Mouse (Mus musculus): ENCODE results near the gene Tmem116. TPM values are rescaled to one million over a fixed set of nuclear protein-coding genes. Genes with fewer than 3 reads are reported as not detected.
A peak's percentile ranks its signal among the peaks of the same experiment; 100 is the strongest.

The Tmem116 gene
- polyA plus RNA-seq, 1 experiment from 2014 or later = 2.0 TPM

- H3K9me3 ChIP-seq = no peaks in the 10 kb centered on the region
- ATAC-seq (ENCODE audit: low FRiP score, low read depth) = no peak
- H3K27me3 ChIP-seq = no peaks in the 10 kb centered on the region
- 76% methylated on average over 9 of the region's 9 CpGs for WGBS
- peaks cover 33% of the 10 kb centered on the region for H3K36me3 ChIP-seq
- peak overlapping the region; percentile 99; the same call in 1 of the 2 replicates for H3K4me3 ChIP-seq
- peak overlapping the region; percentile 90 for H3K4me2 ChIP-seq
- H3K4me1 ChIP-seq (replicated peaks) = peaks cover 27% of the 10 kb centered on the region
- peak overlapping the region; percentile 97; the same call in 1 of the 2 replicates for H3K9ac ChIP-seq
- H3K27ac ChIP-seq (replicated peaks) = no peak overlapping the region
These were observed 1.2 kb upstream of the Tmem116 start for GRCm38 (mm10) chr5:121450476-121450875.

GRCm38 (mm10) chr5:121451203-121451602 lies 490 bp upstream of the Tmem116 start:
- peak overlapping the region; percentile 97 for H3K27ac ChIP-seq (replicated peaks)
- peak overlapping the region; percentile 97 for H3K9ac ChIP-seq
- H3K9me3 ChIP-seq = no peaks in the 10 kb centered on the region
- H3K36me3 ChIP-seq = peaks cover 26% of the 10 kb centered on the region
- H3K4me1 ChIP-seq (replicated peaks) = peaks cover 27% of the 10 kb centered on the region
- no peak for ATAC-seq (ENCODE audit: low FRiP score, low read depth)
- H3K27me3 ChIP-seq = no peaks in the 10 kb centered on the region
- WGBS = 24% methylated on average over 8 of the region's 8 CpGs
- peak overlapping the region; percentile 90 for H3K4me2 ChIP-seq
- peak overlapping the region; percentile 99 for H3K4me3 ChIP-seq

GRCm38 (mm10) chr5:121452026-121452869 lies 555 bp downstream of the Tmem116 start, which contains the start of gene Erp29:
Gene Erp29, minus strand, starts transcription at chr5:121452506.
- Histone ChIP-seq H3K4me3 (peak within 1 kb of the TSS; percentile 99), H3K4me2 (peak within 1 kb of the TSS; percentile 90), H3K27ac (replicated peaks) (peak within 1 kb of the TSS; percentile 97), H3K27me3 (no peaks in the 10 kb centered on the region), H3K36me3 (peaks cover 16% of the 10 kb centered on the region), H3K4me1 (replicated peaks) (peaks cover 27% of the 10 kb centered on the region), H3K9me3 (no peaks in the 10 kb centered on the region), H3K9ac (peak within 1 kb of the TSS; percentile 97)
- peak; percentile 94 for ATAC-seq (ENCODE audit: low FRiP score, low read depth)
- under 1% methylated on average over 76 of the region's 97 CpGs for WGBS

GRCm38 (mm10) chr5:121452906-121453305 lies 1.2 kb downstream of the Tmem116 start:
- peak overlapping the region; percentile 86 for H3K9ac ChIP-seq
- H3K9me3 ChIP-seq = no peaks in the 10 kb centered on the region
- no peak for ATAC-seq (ENCODE audit: low FRiP score, low read depth)
- H3K4me1 ChIP-seq (replicated peaks) = peaks cover 27% of the 10 kb centered on the region
- peak overlapping the region; percentile 97 for H3K27ac ChIP-seq (replicated peaks)
- H3K4me2 ChIP-seq = peak overlapping the region; percentile 78
- H3K4me3 ChIP-seq = peak overlapping the region; percentile 99
- no peaks in the 10 kb centered on the region for H3K27me3 ChIP-seq
- 6% methylated on average over 9 of the region's 9 CpGs for WGBS
- H3K36me3 ChIP-seq = peaks cover 10% of the 10 kb centered on the region

GRCm38 (mm10) chr5:121453743-121454502 lies 2.2 kb downstream of the Tmem116 start:
- no peak overlapping the region for H3K27ac ChIP-seq (replicated peaks)
- H3K36me3 ChIP-seq = 0 out of 2 replicates have a peak, but pooled peaks cover under 1% of the 10 kb centered on the region
- no peak overlapping the region for H3K9ac ChIP-seq
- H3K27me3 ChIP-seq = no peaks in the 10 kb centered on the region
- WGBS = 94% methylated on average over 13 of the region's 13 CpGs
- H3K4me3 ChIP-seq = no peak overlapping the region
- no peak for ATAC-seq (ENCODE audit: low FRiP score, low read depth)
- no peaks in the 10 kb centered on the region for H3K9me3 ChIP-seq
- H3K4me2 ChIP-seq = peak overlapping the region; percentile 78; the same call in 1 of the 2 replicates
- H3K4me1 ChIP-seq (replicated peaks) = peaks cover 27% of the 10 kb centered on the region

- 95% methylated on average over 3 of the region's 3 CpGs for WGBS
- no peak overlapping the region for H3K9ac ChIP-seq
These were observed 2.8 kb downstream of the Tmem116 start for GRCm38 (mm10) chr5:121454503-121454782.

GRCm38 (mm10) chr5:121455510-121456265 lies 4.0 kb downstream of the Tmem116 start:
- Histone ChIP-seq H3K4me2 (no peak overlapping the region), H3K4me3 (no peak overlapping the region), H3K9me3 (no peaks in the 10 kb centered on the region), H3K27ac (replicated peaks) (no peak overlapping the region), H3K27me3 (no peaks in the 10 kb centered on the region), H3K4me1 (replicated peaks) (peaks cover 17% of the 10 kb centered on the region), H3K36me3 (no peaks in the 10 kb centered on the region), H3K9ac (no peak overlapping the region)
- ATAC-seq (ENCODE audit: low FRiP score, low read depth) = no peak
- 79% methylated on average over 9 of the region's 9 CpGs for WGBS

More at GRCm38 (mm10) chr5:121454503-121454782, 2.8 kb downstream of the Tmem116 start:
- no peak overlapping the region for H3K27ac ChIP-seq (replicated peaks)
- no peak overlapping the region for H3K4me2 ChIP-seq
- H3K27me3 ChIP-seq = no peaks in the 10 kb centered on the region
- peaks cover 27% of the 10 kb centered on the region for H3K4me1 ChIP-seq (replicated peaks)
- H3K36me3 ChIP-seq = no peaks in the 10 kb centered on the region
- H3K9me3 ChIP-seq = no peaks in the 10 kb centered on the region
- no peak for ATAC-seq (ENCODE audit: low FRiP score, low read depth)
- no peak overlapping the region for H3K4me3 ChIP-seq

GRCm38 (mm10) chr5:121461339-121462170 lies 9.9 kb downstream of the Tmem116 start:
- Histone ChIP-seq H3K4me3 (no peak overlapping the region), H3K9ac (no peak overlapping the region), H3K4me2 (no peak overlapping the region), H3K4me1 (replicated peaks) (no peaks in the 10 kb centered on the region), H3K36me3 (no peaks in the 10 kb centered on the region), H3K27ac (replicated peaks) (no peak overlapping the region), H3K27me3 (no peaks in the 10 kb centered on the region), H3K9me3 (no peaks in the 10 kb centered on the region)
- 66% methylated on average over 4 of the region's 4 CpGs for WGBS
- ATAC-seq (ENCODE audit: low FRiP score, low read depth) = no peak

- H3K9ac ChIP-seq = no peak overlapping the region
- no peak for ATAC-seq (ENCODE audit: low FRiP score, low read depth)
- WGBS = 50% methylated on average over 1 of the region's 1 CpGs
- H3K4me1 ChIP-seq (replicated peaks) = no peaks in the 10 kb centered on the region
- H3K4me2 ChIP-seq = no peak overlapping the region
- H3K27me3 ChIP-seq = no peaks in the 10 kb centered on the region
- no peaks in the 10 kb centered on the region for H3K36me3 ChIP-seq
- no peaks in the 10 kb centered on the region for H3K9me3 ChIP-seq
- no peak overlapping the region for H3K4me3 ChIP-seq
- no peak overlapping the region for H3K27ac ChIP-seq (replicated peaks)
These were observed 10.4 kb downstream of the Tmem116 start for GRCm38 (mm10) chr5:121462171-121462502.

- WGBS = 64% methylated on average over 5 of the region's 5 CpGs
- H3K27me3 ChIP-seq = no peaks in the 10 kb centered on the region
These were observed 11.3 kb downstream of the Tmem116 start for GRCm38 (mm10) chr5:121462967-121463366.

GRCm38 (mm10) chr5:121463601-121464250 lies 12.0 kb downstream of the Tmem116 start:
- H3K27ac ChIP-seq (replicated peaks) = no peak overlapping the region
- H3K27me3 ChIP-seq = no peaks in the 10 kb centered on the region
- H3K9me3 ChIP-seq = no peaks in the 10 kb centered on the region
- H3K4me3 ChIP-seq = no peak overlapping the region
- no peaks in the 10 kb centered on the region for H3K4me1 ChIP-seq (replicated peaks)
- ATAC-seq (ENCODE audit: low FRiP score, low read depth) = no peak
- H3K4me2 ChIP-seq = no peak overlapping the region
- WGBS = 76% methylated on average over 5 of the region's 5 CpGs
- no peaks in the 10 kb centered on the region for H3K36me3 ChIP-seq
- no peak overlapping the region for H3K9ac ChIP-seq

More at GRCm38 (mm10) chr5:121462967-121463366, 11.3 kb downstream of the Tmem116 start:
- Histone ChIP-seq H3K9ac (no peak overlapping the region), H3K4me2 (no peak overlapping the region), H3K4me1 (replicated peaks) (no peaks in the 10 kb centered on the region), H3K27ac (replicated peaks) (no peak overlapping the region), H3K36me3 (no peaks in the 10 kb centered on the region), H3K4me3 (no peak overlapping the region), H3K9me3 (no peaks in the 10 kb centered on the region)
- no peak for ATAC-seq (ENCODE audit: low FRiP score, low read depth)

All from hindbrain, embryonic 15.5 days (tissue).